Mouse (Mus musculus) kidney, embryonic 14.5 days (tissue): ENCODE measurements at regions not wholly inside any gene's neighbourhood (a gene's known extent, or its start where the extent isn't known, plus 50 kb on each side); places are given as distances from the start of the nearest gene placed in this dataset.
A peak's percentile ranks its signal among the peaks of the same experiment; 100 is the strongest.

Experiments
- ATAC-seq: fragments of 200-750 bp; cut with Nextera tagmentation; 2 replicates; pipeline ENCODE4 v1.8.0; 2017; ENCODE audit warnings: moderate number of reproducible peaks, mild to moderate bottlenecking, moderate TSS enrichment, moderate library complexity; ENCODE audit not compliant: low FRiP score, low TSS enrichment
- H3K27ac ChIP-seq: fragments of 300-500 bp; sonication (generic); 2 replicates; pipeline ENCODE4 v1.5.1; 2014; ENCODE audit warnings: low read depth, mild to moderate bottlenecking, low read length, moderate library complexity, mixed read lengths
- H3K27me3 ChIP-seq: fragments of 300-500 bp; sonication (generic); 2 replicates; pipeline ENCODE4 v1.6.1; 2014; ENCODE audit warnings: mild to moderate bottlenecking, low read length; ENCODE audit not compliant: control insufficient read depth, insufficient read depth
- H3K36me3 ChIP-seq: fragments of 300-500 bp; sonication (generic); 2 replicates; pipeline ENCODE4 v1.6.1; 2014; ENCODE audit warnings: low read length, mixed read lengths; ENCODE audit not compliant: control insufficient read depth, insufficient read depth
- H3K4me1 ChIP-seq: fragments of 300-500 bp; sonication (generic); 2 replicates; pipeline ENCODE4 v1.6.1; 2014; ENCODE audit warnings: low read length, mixed read lengths; ENCODE audit not compliant: control insufficient read depth, insufficient read depth
- H3K4me2 ChIP-seq: fragments of 300-500 bp; sonication (generic); replicated peaks from 2 replicates; pipeline ENCODE4 v1.6.1; 2014; ENCODE audit warnings: low read depth, mild to moderate bottlenecking, low read length
- H3K4me3 ChIP-seq: fragments of 300-500 bp; sonication (generic); 2 replicates; pipeline ENCODE4 v1.5.1; 2014; ENCODE audit warnings: mild to moderate bottlenecking, low read length
- H3K9ac ChIP-seq: fragments of 300-500 bp; sonication (generic); 2 replicates; pipeline ENCODE4 v1.6.1; 2014; ENCODE audit warnings: low read depth, mild to moderate bottlenecking, low read length, moderate library complexity
- H3K9me3 ChIP-seq: fragments of 300-500 bp; sonication (generic); 2 replicates; pipeline ENCODE4 v1.6.1; 2016; ENCODE audit warnings: low read length; ENCODE audit not compliant: control insufficient read depth
- WGBS: fragments of 180-500 bp; shearing (Covaris S2); extraction: QIAGEN DNeasy Blood & Tissue Kit; methylation state at CpG from one replicate; pipeline ENCODE4 v1.1.7; 2014; 5-methylcytosine and 5-hydroxymethylcytosine counted together

DNA sequence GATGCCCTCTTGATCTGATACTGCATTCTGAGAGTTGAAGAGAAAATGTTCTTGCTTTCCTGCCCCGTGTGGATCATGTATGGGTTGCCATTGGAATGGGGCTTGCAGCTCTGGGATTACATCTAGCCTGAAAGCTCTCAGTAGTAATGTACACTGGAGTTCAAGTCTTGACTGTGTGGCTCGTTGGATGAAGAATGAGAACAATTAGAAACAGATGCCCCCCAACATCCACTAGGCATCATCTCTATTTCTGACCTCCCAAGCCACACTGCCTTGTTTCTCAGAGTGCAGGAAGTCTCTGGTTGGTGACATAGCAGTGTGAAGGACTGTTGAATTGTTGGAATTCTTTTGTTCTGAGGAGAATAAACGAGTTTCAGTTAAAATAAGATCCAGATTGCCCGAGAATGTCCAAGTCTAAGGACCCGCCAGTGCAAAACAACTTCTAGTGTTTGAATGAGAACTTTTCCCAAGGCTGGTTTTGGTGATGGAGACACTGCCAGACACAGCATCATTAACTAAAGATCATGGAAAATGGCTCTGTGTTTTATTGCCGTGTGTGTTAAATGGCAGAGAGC lies 272.4 kb downstream of the 1500009L16Rik start:
- H3K27me3 ChIP-seq, result no peaks in the 10 kb centered on the region
- H3K4me3 ChIP-seq, result no peak overlapping the region
- H3K9ac ChIP-seq, result no peak overlapping the region
- no peaks in the 10 kb centered on the region for H3K9me3 ChIP-seq
- no peaks in the 10 kb centered on the region for H3K36me3 ChIP-seq
- H3K4me2 ChIP-seq, result no peak overlapping the region
- WGBS, result 66% methylated on average over 6 of the region's 6 CpGs
- ATAC-seq, result no peak
- H3K27ac ChIP-seq, result no peak overlapping the region; the same call in 1 of the 2 replicates
- H3K4me1 ChIP-seq, result peaks cover 7% of the 10 kb centered on the region; the same call in 1 of the 2 replicates

DNA sequence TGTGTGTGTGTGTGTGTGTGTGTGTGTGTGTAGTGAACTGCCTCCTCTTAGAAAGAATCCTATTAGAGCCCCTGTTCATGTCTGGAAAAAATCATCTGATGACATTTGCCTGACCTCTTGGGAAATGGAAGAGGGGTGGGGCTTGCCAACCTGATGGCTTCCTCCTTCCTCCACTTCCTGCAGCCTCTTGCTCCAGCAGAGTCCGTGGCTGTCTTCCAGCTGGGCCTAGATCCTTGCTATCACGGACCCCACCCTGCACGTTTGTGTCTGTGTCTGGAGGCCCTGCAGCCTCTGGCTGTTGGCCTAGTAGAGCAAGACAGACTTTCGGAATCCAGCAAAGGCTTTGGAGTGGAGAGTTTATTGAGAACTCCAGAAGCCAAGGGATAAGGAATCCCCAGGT lies 273.2 kb downstream of the 1500009L16Rik start:
- Histone ChIP-seq H3K9ac (no peak overlapping the region), H3K9me3 (no peaks in the 10 kb centered on the region), H3K4me2 (no peak overlapping the region), H3K4me1 (peaks cover 12% of the 10 kb centered on the region), H3K27me3 (no peaks in the 10 kb centered on the region), H3K27ac (no peak overlapping the region), H3K36me3 (no peaks in the 10 kb centered on the region), H3K4me3 (no peak overlapping the region)
- no peak; the same call in 1 of the 2 replicates for ATAC-seq
- WGBS, result 59% methylated on average over 4 of the region's 4 CpGs

DNA sequence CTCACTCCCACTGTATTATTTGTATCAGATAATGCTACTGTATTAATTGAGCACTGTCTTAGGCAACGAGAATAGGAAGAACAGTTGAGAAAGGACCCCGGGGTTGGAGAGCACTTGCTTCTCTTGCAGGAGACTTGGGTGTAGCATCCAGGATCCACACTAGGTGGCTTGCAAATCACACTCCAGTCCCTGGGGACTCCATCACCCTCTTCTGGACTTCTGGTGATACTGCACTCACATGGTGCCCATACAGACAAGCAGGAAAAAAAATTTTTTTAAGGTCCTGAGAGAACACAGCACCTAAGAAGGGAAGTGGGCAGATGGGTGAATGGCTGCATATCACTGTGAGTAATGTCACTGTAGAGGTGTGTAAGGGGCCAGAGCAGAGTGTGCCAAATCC lies 273.8 kb downstream of the 1500009L16Rik start:
- Histone ChIP-seq H3K4me3 (no peak overlapping the region), H3K9me3 (no peaks in the 10 kb centered on the region), H3K4me2 (no peak overlapping the region), H3K36me3 (no peaks in the 10 kb centered on the region), H3K9ac (no peak overlapping the region), H3K4me1 (peaks cover 12% of the 10 kb centered on the region), H3K27ac (no peak overlapping the region), H3K27me3 (no peaks in the 10 kb centered on the region)
- 90% methylated on average over 2 of the region's 2 CpGs for WGBS
- no peak for ATAC-seq

DNA sequence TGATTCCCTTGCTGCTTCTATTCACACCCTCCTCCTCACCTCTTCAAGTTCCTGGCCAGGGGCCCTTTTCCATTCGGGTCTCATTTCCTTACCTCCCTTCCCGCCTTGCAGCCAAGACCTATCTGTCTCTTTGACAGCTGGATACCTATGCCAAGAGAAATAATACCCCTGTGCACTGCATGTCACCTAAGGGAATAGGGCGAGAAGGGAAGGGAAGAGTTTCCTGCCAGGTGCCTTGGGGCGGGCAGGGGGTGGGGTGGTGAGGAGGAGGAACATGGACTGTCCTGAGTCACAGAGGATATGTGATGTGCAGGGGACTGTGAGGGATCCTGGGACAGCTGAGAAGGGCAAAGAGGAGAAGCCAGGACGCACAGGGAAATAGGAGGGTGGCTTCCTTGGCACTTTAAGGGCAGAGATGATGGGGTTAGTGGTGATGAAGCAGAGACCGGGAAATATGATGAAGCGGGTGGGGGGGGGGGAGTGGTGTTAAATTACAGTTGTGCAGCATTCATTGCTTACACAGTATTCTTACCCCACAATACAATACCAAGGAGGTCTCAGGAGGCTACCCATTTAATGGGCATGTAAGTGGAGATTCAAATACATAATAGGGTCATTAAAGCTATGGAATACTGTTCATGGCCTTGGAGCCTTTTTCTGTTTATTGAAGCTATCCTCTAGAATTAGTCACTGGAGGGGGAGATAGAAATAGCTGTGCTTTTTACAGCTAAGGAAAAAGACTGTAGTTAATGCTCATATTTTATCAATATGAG lies 278.0 kb downstream of the 1500009L16Rik start:
- no peaks in the 10 kb centered on the region for H3K27me3 ChIP-seq
- ATAC-seq, result peak; percentile 71

DNA sequence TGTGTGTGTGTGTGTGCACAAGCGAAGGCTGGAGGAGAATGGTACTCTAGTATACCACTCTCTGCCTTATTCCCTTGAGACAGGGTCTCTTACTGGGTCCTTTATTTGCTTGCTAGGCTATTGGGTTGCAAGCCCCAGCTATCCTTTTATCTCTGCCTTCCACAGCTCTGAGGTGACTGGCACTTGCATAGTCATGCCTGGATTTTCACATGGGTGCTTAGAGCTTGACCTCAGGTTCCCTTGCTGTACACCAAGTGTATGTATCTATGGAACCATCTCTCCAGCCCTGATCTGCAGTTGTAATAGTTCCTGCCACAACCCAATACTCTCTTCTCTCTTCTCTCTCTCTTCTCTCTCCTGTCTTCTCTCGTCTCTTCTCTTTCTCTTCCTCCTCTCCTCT lies 280.1 kb downstream of the 1500009L16Rik start:
- ATAC-seq, result no peak
- WGBS, result 73% methylated on average over 2 of the region's 2 CpGs
- H3K4me1 ChIP-seq, result peaks cover 10% of the 10 kb centered on the region
- no peak overlapping the region for H3K27ac ChIP-seq
- H3K4me3 ChIP-seq, result no peak overlapping the region
- no peak overlapping the region for H3K4me2 ChIP-seq
- H3K36me3 ChIP-seq, result no peaks in the 10 kb centered on the region
- no peak overlapping the region for H3K9ac ChIP-seq
- H3K27me3 ChIP-seq, result no peaks in the 10 kb centered on the region
- H3K9me3 ChIP-seq, result no peaks in the 10 kb centered on the region

More for the DNA sequence above, 278.0 kb downstream of the 1500009L16Rik start:
- no peak overlapping the region for H3K9ac ChIP-seq
- no peaks in the 10 kb centered on the region for H3K36me3 ChIP-seq
- H3K9me3 ChIP-seq, result no peaks in the 10 kb centered on the region
- H3K4me3 ChIP-seq, result no peak overlapping the region
- WGBS, result 19% methylated on average over 7 of the region's 7 CpGs
- H3K4me2 ChIP-seq, result no peak overlapping the region
- peaks cover 10% of the 10 kb centered on the region for H3K4me1 ChIP-seq
- no peak overlapping the region for H3K27ac ChIP-seq

DNA sequence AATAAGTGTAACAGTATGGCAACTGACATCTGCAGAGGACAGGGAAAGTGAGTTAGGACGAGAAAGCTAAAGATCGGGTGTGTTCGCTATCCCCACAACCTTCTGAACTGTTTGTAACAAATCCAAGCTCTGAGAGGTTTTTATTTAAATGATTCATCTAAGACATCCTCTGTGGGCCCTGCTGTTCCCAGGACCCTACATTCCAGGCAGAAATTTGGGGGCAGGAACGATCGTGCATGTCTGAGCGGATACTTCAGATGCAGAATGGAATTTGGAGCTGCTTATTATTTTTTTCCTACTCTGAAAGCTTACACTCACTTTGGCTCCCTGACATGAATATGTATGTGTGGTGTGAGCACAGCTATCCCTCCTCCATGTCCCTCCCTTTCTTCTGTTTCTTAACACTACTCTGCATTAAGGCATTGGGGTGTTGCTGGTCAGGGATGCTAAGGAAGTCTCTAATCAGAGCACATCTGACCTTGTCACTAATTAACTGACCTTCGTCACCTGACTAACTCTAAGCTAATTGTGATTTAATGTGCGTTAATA lies 281.0 kb downstream of the 1500009L16Rik start:
- no peaks in the 10 kb centered on the region for H3K27me3 ChIP-seq
- 63% methylated on average over 8 of the region's 8 CpGs for WGBS
- no peak overlapping the region for H3K27ac ChIP-seq
- H3K4me3 ChIP-seq, result no peak overlapping the region
- no peaks in the 10 kb centered on the region for H3K36me3 ChIP-seq
- H3K9me3 ChIP-seq, result no peaks in the 10 kb centered on the region
- peaks cover 10% of the 10 kb centered on the region for H3K4me1 ChIP-seq
- no peak overlapping the region for H3K4me2 ChIP-seq
- H3K9ac ChIP-seq, result no peak overlapping the region
- no peak; the same call in 1 of the 2 replicates for ATAC-seq

DNA sequence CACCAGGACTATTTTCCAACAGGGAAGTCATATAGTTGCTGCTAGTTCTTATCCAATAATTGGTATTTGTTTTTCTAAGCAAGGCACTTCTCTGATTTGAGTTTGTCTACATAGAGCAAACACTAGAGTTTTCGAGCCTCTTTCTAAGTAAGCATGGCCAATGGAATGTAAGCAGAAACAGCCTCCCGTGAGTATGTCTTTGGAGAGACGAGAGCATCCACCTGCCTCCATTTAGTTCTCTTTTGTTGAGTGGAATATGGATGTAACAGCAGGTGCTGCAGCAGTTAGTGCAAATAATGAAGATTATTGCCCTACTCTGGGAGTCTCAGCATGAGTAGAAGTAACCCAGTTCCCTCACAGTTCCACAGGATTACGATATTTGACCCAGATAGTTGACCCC lies 286.3 kb downstream of the 1500009L16Rik start:
- Histone ChIP-seq H3K4me3 (no peak overlapping the region), H3K9ac (no peak overlapping the region), H3K4me1 (no peaks in the 10 kb centered on the region), H3K27me3 (no peaks in the 10 kb centered on the region), H3K9me3 (no peaks in the 10 kb centered on the region), H3K36me3 (no peaks in the 10 kb centered on the region), H3K4me2 (no peak overlapping the region), H3K27ac (no peak overlapping the region)
- 86% methylated on average over 4 of the region's 4 CpGs for WGBS
- ATAC-seq, result no peak

DNA sequence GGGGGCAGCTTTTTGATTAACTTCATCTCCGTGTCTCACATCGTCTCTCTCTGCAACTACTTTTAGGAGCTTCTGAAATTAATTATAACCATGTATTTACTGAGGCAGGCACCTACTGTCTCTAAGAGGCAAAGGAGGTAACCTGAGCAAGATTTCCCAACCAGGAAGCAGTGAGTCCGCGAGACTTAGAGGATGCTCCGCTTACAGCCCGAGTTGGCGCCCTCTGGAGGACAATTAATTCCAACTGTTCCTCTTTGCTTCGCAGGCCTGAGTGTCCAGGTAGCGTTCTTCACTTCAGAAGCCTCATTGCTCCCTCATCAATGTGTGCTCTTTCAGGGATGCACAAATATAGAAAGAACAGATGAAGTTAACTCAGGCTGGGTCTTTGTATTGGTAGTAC lies 296.7 kb downstream of the 1500009L16Rik start:
- 13% methylated on average over 9 of the region's 9 CpGs for WGBS
- Histone ChIP-seq H3K27ac (no peak overlapping the region), H3K27me3 (no peaks in the 10 kb centered on the region), H3K36me3 (no peaks in the 10 kb centered on the region), H3K9me3 (no peaks in the 10 kb centered on the region), H3K4me2 (no peak overlapping the region), H3K4me1 (no peaks in the 10 kb centered on the region), H3K4me3 (no peak overlapping the region), H3K9ac (no peak overlapping the region)
- no peak for ATAC-seq

DNA sequence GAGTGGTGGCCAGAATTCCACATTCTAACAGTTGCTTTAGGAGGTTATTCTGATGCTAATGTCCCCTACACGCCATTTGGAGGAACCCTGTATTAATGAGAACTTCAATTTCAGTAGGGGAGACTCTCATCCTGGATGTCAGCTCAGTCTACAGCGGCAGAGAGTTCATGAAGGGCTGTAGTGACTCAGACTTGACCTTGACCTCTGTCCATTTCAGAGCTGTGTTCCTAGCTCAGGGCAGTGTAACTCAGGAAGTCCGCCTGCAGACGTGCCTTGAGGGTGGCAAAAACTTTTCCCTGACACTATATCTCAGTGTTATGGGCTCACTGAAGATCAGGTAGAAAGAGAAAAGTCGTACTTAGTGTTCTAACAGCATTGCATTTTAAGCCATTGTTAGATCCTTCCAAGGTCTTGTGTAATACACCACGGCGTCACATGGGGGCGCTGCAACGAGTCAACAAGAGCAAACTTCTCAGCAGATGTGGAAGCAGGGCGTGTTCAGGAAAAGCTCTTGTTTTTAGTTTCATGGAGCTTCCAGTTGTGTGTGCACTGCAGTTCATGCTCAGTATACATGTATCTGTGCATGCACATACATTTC lies 297.5 kb downstream of the 1500009L16Rik start:
- Histone ChIP-seq H3K4me3 (no peak overlapping the region), H3K27ac (no peak overlapping the region), H3K27me3 (no peaks in the 10 kb centered on the region), H3K9ac (no peak overlapping the region), H3K4me2 (no peak overlapping the region), H3K36me3 (no peaks in the 10 kb centered on the region), H3K4me1 (no peaks in the 10 kb centered on the region), H3K9me3 (no peaks in the 10 kb centered on the region)
- WGBS, result 47% methylated on average over 10 of the region's 10 CpGs
- ATAC-seq, result no peak
